Mouse (Mus musculus): ENCODE data around the gene Cab39.

The Cab39 gene

DNA sequence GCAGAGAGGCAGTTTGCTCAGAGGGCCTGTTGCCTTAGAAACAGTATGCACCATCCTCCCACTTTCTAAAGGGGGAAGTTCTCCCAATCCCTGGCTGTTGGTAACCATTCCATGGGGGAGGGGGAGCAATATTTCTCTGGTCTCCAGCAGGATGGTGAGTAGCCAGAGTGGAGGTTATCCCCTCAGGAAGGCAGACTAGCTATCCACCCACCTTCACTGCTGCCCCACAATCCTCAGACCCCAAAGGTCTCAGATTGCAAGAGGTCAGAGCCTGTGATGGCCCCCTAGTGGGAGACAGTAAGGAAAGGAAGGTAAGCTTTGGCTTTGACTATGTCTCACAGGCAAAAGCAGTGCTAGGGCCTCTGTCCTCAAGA lies 106.1 kb downstream of the Cab39 start:
- DNase-seq (ENCODE audit: low spot score in 2 of 2) = no peak

DNA sequence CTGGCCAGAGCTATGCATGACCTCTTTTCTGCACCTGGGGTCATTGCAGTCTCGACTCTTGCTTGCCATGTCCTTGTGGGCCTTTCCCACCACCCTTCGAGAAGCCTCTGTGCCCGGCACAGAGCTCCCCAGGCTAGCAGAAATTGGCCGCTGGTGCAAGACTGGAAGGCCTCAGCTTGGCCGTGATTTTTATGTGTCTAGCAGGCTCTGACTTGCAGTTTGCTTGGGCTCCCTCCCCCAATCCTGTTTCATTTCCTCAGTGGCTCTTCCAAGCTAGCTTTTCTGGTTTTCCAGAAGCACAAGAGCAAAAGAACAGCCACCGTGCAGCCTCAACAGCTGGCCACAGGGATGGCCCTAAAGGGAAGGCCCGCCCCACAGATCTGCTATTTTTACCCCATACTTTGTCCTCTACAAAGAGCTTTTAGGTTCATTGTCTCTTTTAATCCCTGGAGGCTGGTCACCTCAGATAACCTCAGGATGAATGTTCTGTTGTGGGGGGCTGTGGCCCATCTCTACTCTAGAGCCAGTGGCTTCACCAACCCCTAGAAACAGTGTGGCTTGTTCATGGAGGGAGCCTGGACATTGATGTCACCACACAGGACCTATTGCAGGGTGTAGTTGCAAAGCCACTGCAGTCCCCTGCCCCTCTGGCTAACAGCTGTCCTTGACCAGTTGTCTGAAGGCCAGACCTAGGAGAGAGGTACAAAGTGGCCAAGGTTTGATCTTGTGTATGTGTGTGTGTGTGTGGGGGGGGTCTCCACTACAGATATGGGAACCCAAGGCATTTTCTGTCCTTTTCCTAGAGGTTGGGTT lies 107.5 kb downstream of the Cab39 start:
- DNase-seq (ENCODE audit: low spot score in 2 of 2) = no peak

Data from spleen, postnatal 10 days (tissue).